Mouse (Mus musculus) gastrocnemius, postnatal 10 days (tissue): ENCODE measurements around the gene Rap1gap2. TPM values are rescaled to one million over a fixed set of nuclear protein-coding genes. Genes with fewer than 3 reads are reported as not detected.
A peak's percentile ranks its signal among the peaks of the same experiment; 100 is the strongest.

Source experiments
- DNase-seq: peaks from one replicate; pipeline ENCODE4 v3.0.0; 2021; ENCODE audit warnings: mixed read lengths
- total RNA-seq, 2 experiments: library from RNA; stranded (reverse); gene quantifications; 2 replicates each; pipeline ENCODE4 v1.2.3; 2021

Gene Rap1gap2
- total RNA-seq, 2 experiments from 2014 or later: 15.0 to 16.1 TPM

GRCm38 (mm10) chr11:74459651-74460050, 151.1 kb downstream of the Rap1gap2 start:
- DNase-seq: no peak

- no peak for DNase-seq
These were observed 152.3 kb downstream of the Rap1gap2 start for GRCm38 (mm10) chr11:74458400-74458799.

GRCm38 (mm10) chr11:74457194-74457593, 153.5 kb downstream of the Rap1gap2 start:
- no peak for DNase-seq

- peak; percentile 41 for DNase-seq
These were observed 162.2 kb downstream of the Rap1gap2 start for GRCm38 (mm10) chr11:74448556-74448955.

- DNase-seq: no peak
These were observed 162.7 kb downstream of the Rap1gap2 start for GRCm38 (mm10) chr11:74447991-74448403.

GRCm38 (mm10) chr11:74445591-74445990, 165.1 kb downstream of the Rap1gap2 start:
- no peak for DNase-seq

GRCm38 (mm10) chr11:74443924-74444256, 166.8 kb downstream of the Rap1gap2 start:
- no peak for DNase-seq

- no peak for DNase-seq
These were observed 167.4 kb downstream of the Rap1gap2 start for GRCm38 (mm10) chr11:74443147-74443923.

- no peak for DNase-seq
These were observed 168.3 kb downstream of the Rap1gap2 start for GRCm38 (mm10) chr11:74442396-74442795.

- DNase-seq: no peak
These were observed 170.6 kb downstream of the Rap1gap2 start for GRCm38 (mm10) chr11:74440112-74440511.

- DNase-seq: no peak
These were observed 171.5 kb downstream of the Rap1gap2 start for GRCm38 (mm10) chr11:74439202-74439601.

GRCm38 (mm10) chr11:74438249-74438648, 172.5 kb downstream of the Rap1gap2 start:
- DNase-seq: no peak

- DNase-seq: no peak
These were observed 175.3 kb downstream of the Rap1gap2 start for GRCm38 (mm10) chr11:74435366-74435765.

GRCm38 (mm10) chr11:74433000-74433399, 177.7 kb downstream of the Rap1gap2 start:
- DNase-seq: no peak

- DNase-seq: no peak
These were observed 180.8 kb downstream of the Rap1gap2 start for GRCm38 (mm10) chr11:74429798-74430529.

- no peak for DNase-seq
These were observed 184.4 kb downstream of the Rap1gap2 start for GRCm38 (mm10) chr11:74426306-74426705.

- no peak for DNase-seq
These were observed 188.7 kb downstream of the Rap1gap2 start for GRCm38 (mm10) chr11:74422019-74422418.

- no peak for DNase-seq
These were observed 189.6 kb downstream of the Rap1gap2 start for GRCm38 (mm10) chr11:74421151-74421550.

- DNase-seq: no peak
These were observed 191.1 kb downstream of the Rap1gap2 start for GRCm38 (mm10) chr11:74419601-74420000.

GRCm38 (mm10) chr11:74415736-74416135, 195.0 kb downstream of the Rap1gap2 start:
- no peak for DNase-seq

- no peak for DNase-seq
These were observed 196.6 kb downstream of the Rap1gap2 start for GRCm38 (mm10) chr11:74414112-74414511.

- DNase-seq: no peak
These were observed 197.2 kb downstream of the Rap1gap2 start for GRCm38 (mm10) chr11:74413449-74413972.

- DNase-seq: no peak
These were observed 198.3 kb downstream of the Rap1gap2 start for GRCm38 (mm10) chr11:74412462-74412861.
